Mouse (Mus musculus): ENCODE measurements around the gene Uqcrfs1.

Uqcrfs1 gene

GRCm38 (mm10) chr13:30544856-30545604, at the start of gene Uqcrfs1:
Gene Uqcrfs1 (minus strand): TSS chr13:30545362.
- DNase-seq = peak; percentile 94

GRCm38 (mm10) chr13:30585786-30586185, 40.6 kb upstream of the Uqcrfs1 start:
- DNase-seq = no peak

GRCm38 (mm10) chr13:30582541-30582940, 37.4 kb upstream of the Uqcrfs1 start:
- peak; percentile 10 for DNase-seq

- DNase-seq = no peak
Measured at GRCm38 (mm10) chr13:30578806-30579205, 33.6 kb upstream of the Uqcrfs1 start.

GRCm38 (mm10) chr13:30576819-30577218, 31.7 kb upstream of the Uqcrfs1 start:
- no peak for DNase-seq

- DNase-seq = no peak
Measured at GRCm38 (mm10) chr13:30572971-30573370, 27.8 kb upstream of the Uqcrfs1 start.

- DNase-seq = no peak
Measured at GRCm38 (mm10) chr13:30570182-30570581, 25.0 kb upstream of the Uqcrfs1 start.

- no peak for DNase-seq
Measured at GRCm38 (mm10) chr13:30567571-30567970, 22.4 kb upstream of the Uqcrfs1 start.

- DNase-seq = peak; percentile 45
Measured at GRCm38 (mm10) chr13:30566767-30567166, 21.6 kb upstream of the Uqcrfs1 start.

- DNase-seq = no peak
Measured at GRCm38 (mm10) chr13:30560603-30561002, 15.4 kb upstream of the Uqcrfs1 start.

- no peak for DNase-seq
Measured at GRCm38 (mm10) chr13:30560052-30560451, 14.9 kb upstream of the Uqcrfs1 start.

- DNase-seq = no peak
Measured at GRCm38 (mm10) chr13:30557751-30558150, 12.6 kb upstream of the Uqcrfs1 start.

- DNase-seq = no peak
Measured at GRCm38 (mm10) chr13:30553051-30553587, 8.0 kb upstream of the Uqcrfs1 start.

GRCm38 (mm10) chr13:30549339-30549738, 4.2 kb upstream of the Uqcrfs1 start:
- DNase-seq = no peak

GRCm38 (mm10) chr13:30548835-30549234, 3.7 kb upstream of the Uqcrfs1 start:
- DNase-seq = peak; percentile 83

GRCm38 (mm10) chr13:30530761-30531160, 14.4 kb downstream of the Uqcrfs1 start:
- peak; percentile 14 for DNase-seq

- DNase-seq = no peak
Measured at GRCm38 (mm10) chr13:30524961-30525360, 20.2 kb downstream of the Uqcrfs1 start.

- no peak for DNase-seq
Measured at GRCm38 (mm10) chr13:30523971-30524370, 21.2 kb downstream of the Uqcrfs1 start.

GRCm38 (mm10) chr13:30523246-30523891, 21.8 kb downstream of the Uqcrfs1 start:
- DNase-seq = no peak

- no peak for DNase-seq
Measured at GRCm38 (mm10) chr13:30521282-30521902, 23.8 kb downstream of the Uqcrfs1 start.

GRCm38 (mm10) chr13:30518191-30518590, 27.0 kb downstream of the Uqcrfs1 start:
- DNase-seq = no peak

- DNase-seq = no peak
Measured at GRCm38 (mm10) chr13:30507651-30508050, 37.5 kb downstream of the Uqcrfs1 start.

- DNase-seq = no peak
Measured at GRCm38 (mm10) chr13:30501860-30502395, 43.2 kb downstream of the Uqcrfs1 start.

Data from layer of hippocampus, adult 9-11 months (tissue).